Mouse (Mus musculus) midbrain, embryonic 16.5 days (tissue): ENCODE measurements around the gene Gm20388. TPM values are rescaled to one million over a fixed set of nuclear protein-coding genes. Genes with fewer than 3 reads are reported as not detected.

Source experiments
- ATAC-seq: fragments of 200-750 bp; cut with Nextera tagmentation; 2 replicates; pipeline ENCODE4 v1.8.0; 2017; ENCODE audit warnings: moderate TSS enrichment
- H3K27ac ChIP-seq: fragments of 300-500 bp; sonication (generic); 2 replicates; pipeline ENCODE4 v1.5.1; 2014; ENCODE audit warnings: mild to moderate bottlenecking, low read length, mixed read lengths
- H3K27me3 ChIP-seq: fragments of 300-500 bp; sonication (generic); 2 replicates; pipeline ENCODE4 v1.6.1; 2014; ENCODE audit warnings: low read depth, low read length, mixed read lengths; ENCODE audit not compliant: control insufficient read depth, insufficient read depth
- H3K36me3 ChIP-seq: fragments of 300-500 bp; sonication (generic); 2 replicates; pipeline ENCODE4 v1.6.1; 2014; ENCODE audit warnings: mild to moderate bottlenecking, low read length, moderate library complexity, mixed read lengths; ENCODE audit not compliant: control insufficient read depth, insufficient read depth
- H3K4me1 ChIP-seq: fragments of 300-500 bp; sonication (generic); 2 replicates; pipeline ENCODE4 v1.6.1; 2014; ENCODE audit warnings: mild to moderate bottlenecking, low read length, mixed read lengths; ENCODE audit not compliant: control insufficient read depth, insufficient read depth
- H3K4me2 ChIP-seq: fragments of 300-500 bp; sonication (generic); 2 replicates; pipeline ENCODE4 v1.6.1; 2014; ENCODE audit warnings: mild to moderate bottlenecking, low read length, mixed read lengths
- H3K4me3 ChIP-seq: fragments of 300-500 bp; sonication (generic); 2 replicates; pipeline ENCODE4 v1.5.1; 2014; ENCODE audit warnings: low read depth, mild to moderate bottlenecking, low read length, moderate library complexity, mixed read lengths
- H3K9ac ChIP-seq: fragments of 300-500 bp; sonication (generic); 2 replicates; pipeline ENCODE4 v1.6.1; 2014; ENCODE audit warnings: low read depth, low read length, mixed read lengths
- H3K9me3 ChIP-seq: fragments of 300-500 bp; sonication (generic); replicated peaks from 2 replicates; pipeline ENCODE4 v1.6.1; 2014; ENCODE audit warnings: mild to moderate bottlenecking, low read length, mixed read lengths; ENCODE audit not compliant: control insufficient read depth, poor library complexity, severe bottlenecking
- WGBS: fragments of 180-500 bp; shearing (Covaris S2); extraction: QIAGEN DNeasy Blood & Tissue Kit; methylation state at CpG from one replicate; pipeline ENCODE4 v1.1.7; 2014; 5-methylcytosine and 5-hydroxymethylcytosine counted together
- polyA plus RNA-seq: library from polyadenylated mRNA; unstranded; fragments of >200 nt; fragmentation: Nextera tagmentation; extraction: Ambion mirVana; gene quantifications from 2 replicates; pipeline ENCODE4 v1.2.1, GENCODE M21; 2015

The Gm20388 gene
- polyA plus RNA-seq, 1 experiment from 2014 or later: 7.5 TPM

DNA sequence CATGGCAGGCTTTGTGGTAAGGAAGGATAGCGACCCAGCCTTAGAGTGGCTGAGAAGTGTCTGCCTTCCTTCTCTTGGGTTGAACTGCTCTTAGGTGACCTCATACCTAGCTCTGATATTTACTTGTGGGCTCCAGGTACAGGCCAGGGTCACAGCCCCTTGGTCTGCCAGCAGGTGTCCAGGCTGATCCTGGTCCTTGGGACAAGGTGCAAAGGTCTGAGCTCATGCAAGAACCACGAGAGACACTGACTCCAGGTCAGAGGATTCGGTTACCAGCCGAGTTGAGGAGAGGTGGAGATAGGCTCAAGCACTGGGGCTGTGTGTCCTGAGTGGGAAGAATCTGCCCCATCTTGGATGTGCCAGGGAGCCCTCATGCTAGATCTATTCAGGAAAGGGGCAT, 3333.7 kb downstream of the Gm20388 start:
- Histone ChIP-seq H3K9me3 (no peaks in the 10 kb centered on the region), H3K4me2 (no peak overlapping the region), H3K27me3 (no peaks in the 10 kb centered on the region), H3K4me3 (no peak overlapping the region), H3K36me3 (peaks cover 61% of the 10 kb centered on the region), H3K4me1 (no peaks in the 10 kb centered on the region), H3K9ac (no peak overlapping the region), H3K27ac (no peak overlapping the region)
- 95% methylated on average over 4 of the region's 4 CpGs for WGBS
- ATAC-seq: no peak

DNA sequence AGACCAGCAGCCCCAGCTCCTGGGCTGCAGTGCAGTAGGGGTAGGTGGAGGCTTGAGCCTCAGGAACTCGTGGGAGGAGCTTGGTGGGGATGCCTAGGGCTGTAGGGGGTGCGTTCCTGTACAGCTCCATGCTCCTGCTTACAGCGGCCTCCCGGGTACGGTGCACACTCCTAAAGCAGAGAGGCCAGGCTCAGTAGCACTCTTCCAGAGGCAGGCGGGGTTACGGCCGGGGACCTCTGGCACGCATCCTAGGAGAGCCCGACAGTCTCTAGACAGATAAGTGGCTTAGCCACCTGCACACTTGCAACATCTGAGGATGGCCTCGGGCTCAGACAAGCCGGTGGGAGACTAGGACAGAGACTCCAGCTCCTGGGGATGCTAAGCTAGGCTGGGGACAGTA, 3334.9 kb downstream of the Gm20388 start:
- 92% methylated on average over 12 of the region's 12 CpGs for WGBS
- Histone ChIP-seq H3K27ac (no peak overlapping the region), H3K4me3 (no peak overlapping the region), H3K9me3 (no peaks in the 10 kb centered on the region), H3K9ac (no peak overlapping the region), H3K4me2 (no peak overlapping the region), H3K27me3 (no peaks in the 10 kb centered on the region), H3K4me1 (no peaks in the 10 kb centered on the region), H3K36me3 (peaks cover 65% of the 10 kb centered on the region)
- no peak for ATAC-seq

DNA sequence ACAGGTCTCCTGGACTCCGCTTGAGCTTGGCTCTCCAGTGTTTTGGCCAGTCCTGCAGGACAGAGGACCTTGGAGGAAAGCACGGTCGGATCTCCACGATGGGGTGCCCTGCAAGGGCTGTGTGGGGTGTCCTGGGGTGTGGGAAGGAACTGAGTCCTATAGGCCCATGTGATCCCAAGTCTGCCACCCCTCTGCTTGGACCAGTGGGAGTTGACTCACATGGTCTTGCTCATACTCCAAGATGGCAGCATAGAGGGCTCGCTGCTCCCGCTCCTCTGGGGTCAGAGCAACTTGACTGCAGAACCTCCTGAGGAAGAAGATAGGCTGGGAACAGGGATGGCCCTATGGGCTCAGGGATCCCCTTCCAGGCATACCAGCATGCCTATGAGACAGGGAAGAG, 3337.1 kb downstream of the Gm20388 start:
- H3K4me2 ChIP-seq: no peak overlapping the region
- H3K9me3 ChIP-seq: no peaks in the 10 kb centered on the region
- no peak overlapping the region for H3K27ac ChIP-seq
- 97% methylated on average over 6 of the region's 6 CpGs for WGBS
- peaks cover 65% of the 10 kb centered on the region for H3K36me3 ChIP-seq
- H3K27me3 ChIP-seq: no peaks in the 10 kb centered on the region
- peaks cover 3% of the 10 kb centered on the region for H3K4me1 ChIP-seq
- no peak overlapping the region for H3K4me3 ChIP-seq
- no peak for ATAC-seq
- H3K9ac ChIP-seq: no peak overlapping the region

DNA sequence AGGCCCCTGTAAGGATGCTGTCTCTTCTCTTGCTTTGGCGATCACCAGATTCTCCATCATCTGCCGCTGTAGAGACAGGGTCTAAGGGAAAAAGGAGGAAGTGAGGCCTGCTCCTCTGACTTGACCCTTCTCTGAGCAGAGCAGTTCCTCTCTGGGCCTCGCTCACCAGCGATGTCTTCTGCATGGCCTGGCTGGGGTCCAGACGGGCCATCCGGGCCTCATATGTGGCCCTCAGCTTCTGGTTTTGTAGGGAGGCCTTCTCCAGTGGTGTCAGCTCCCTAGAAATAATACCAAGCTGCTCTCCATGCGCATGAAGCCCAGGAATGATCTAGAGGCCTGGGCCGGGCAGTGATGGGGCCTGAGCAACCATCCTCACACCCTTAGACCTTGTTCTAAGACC, 3338.0 kb downstream of the Gm20388 start:
- Histone ChIP-seq H3K9me3 (no peaks in the 10 kb centered on the region), H3K4me2 (no peak overlapping the region), H3K27ac (no peak overlapping the region), H3K4me3 (no peak overlapping the region), H3K4me1 (peaks cover 7% of the 10 kb centered on the region), H3K27me3 (no peaks in the 10 kb centered on the region), H3K9ac (no peak overlapping the region), H3K36me3 (peaks cover 57% of the 10 kb centered on the region)
- WGBS: 94% methylated on average over 8 of the region's 8 CpGs
- no peak for ATAC-seq

DNA sequence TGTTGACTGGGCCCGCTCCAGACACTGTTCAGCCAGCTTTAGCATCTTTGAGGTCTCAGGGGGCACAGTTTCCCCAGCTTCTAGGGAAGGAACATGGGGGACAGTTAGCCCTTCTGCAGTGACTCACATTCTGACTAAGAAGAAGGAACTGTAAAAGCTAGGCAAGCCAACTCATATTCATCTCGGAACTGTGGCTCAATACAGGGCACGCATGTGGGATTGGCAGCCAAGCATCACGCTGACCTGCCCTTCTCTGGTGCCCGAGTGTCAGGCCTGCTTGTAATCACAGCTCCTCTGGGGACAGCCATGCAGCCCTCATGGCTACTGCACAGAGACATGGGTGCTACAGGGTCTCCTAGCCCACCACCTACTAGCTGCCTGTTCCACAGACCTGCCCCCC, 3340.3 kb downstream of the Gm20388 start:
- no peak overlapping the region for H3K9ac ChIP-seq
- no peak for ATAC-seq

DNA sequence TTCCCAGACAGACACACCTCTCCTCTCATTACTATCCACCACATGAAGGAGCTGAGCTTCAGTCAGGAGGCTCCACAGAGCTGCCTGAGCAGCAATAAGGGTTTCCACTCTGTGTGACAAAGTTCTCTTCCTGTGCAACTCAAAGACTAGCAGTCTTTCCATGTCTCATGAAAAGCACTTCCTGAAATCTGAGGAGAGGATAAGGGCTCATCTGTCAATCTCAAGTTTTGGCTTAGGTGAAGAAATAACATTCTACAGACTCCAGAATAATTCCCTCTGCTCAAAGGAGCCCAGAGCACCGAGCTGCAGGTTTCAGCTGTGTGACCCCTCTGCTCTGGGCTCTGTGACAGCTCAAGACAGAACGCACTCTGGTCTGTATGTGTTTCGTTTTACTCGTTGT, 3342.3 kb downstream of the Gm20388 start:
- peaks cover 27% of the 10 kb centered on the region for H3K36me3 ChIP-seq

More for the DNA sequence above, 3340.3 kb downstream of the Gm20388 start:
- H3K36me3 ChIP-seq: peaks cover 40% of the 10 kb centered on the region
- 97% methylated on average over 5 of the region's 5 CpGs for WGBS
- H3K27me3 ChIP-seq: no peaks in the 10 kb centered on the region
- no peak overlapping the region for H3K4me3 ChIP-seq
- H3K9me3 ChIP-seq: no peaks in the 10 kb centered on the region
- H3K4me1 ChIP-seq: peaks cover 18% of the 10 kb centered on the region
- H3K4me2 ChIP-seq: no peak overlapping the region
- H3K27ac ChIP-seq: no peak overlapping the region

DNA sequence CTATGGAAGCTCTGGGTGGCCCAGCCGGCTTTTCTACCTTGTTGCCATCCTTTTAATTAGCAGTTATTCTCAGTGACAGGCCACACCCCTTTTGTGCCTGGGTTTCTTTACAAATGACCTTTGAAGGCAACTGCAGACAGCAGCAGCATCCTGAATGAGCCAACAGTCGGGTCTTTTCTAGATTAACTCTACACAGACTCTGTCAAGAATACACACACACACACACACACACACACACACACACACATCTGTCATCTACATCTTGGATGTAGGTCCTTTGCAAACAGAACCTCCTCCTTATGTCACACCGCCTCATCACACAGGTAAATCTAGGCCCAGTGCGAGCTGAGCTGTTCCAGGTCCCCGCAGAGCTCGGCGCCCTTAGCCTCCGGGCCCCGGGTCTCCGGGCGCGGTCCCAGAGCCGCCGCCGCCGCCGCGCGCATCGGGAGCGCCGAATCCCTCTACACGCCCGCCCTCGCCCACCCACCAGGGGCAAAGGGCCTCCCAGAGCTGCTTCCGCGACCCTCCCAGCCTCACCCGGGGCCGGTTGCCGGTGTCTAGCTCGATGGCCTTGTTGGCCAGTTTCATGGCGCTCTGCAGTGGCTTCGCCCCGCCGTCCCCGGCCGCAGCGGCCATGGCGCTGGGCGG, 3342.9 kb downstream of the Gm20388 start:
- peak overlapping the region; percentile 92 for H3K27ac ChIP-seq
- peaks cover 18% of the 10 kb centered on the region for H3K4me1 ChIP-seq
- H3K9me3 ChIP-seq: no peaks in the 10 kb centered on the region
- 0% methylated on average over 28 of the region's 40 CpGs for WGBS
- H3K4me3 ChIP-seq: peak overlapping the region; percentile 97
- H3K36me3 ChIP-seq: peaks cover 23% of the 10 kb centered on the region
- no peaks in the 10 kb centered on the region for H3K27me3 ChIP-seq
- peak overlapping the region; percentile 68 for H3K4me2 ChIP-seq
- H3K9ac ChIP-seq: peak overlapping the region; percentile 100
- ATAC-seq: peak; percentile 55

More for the DNA sequence above, 3342.3 kb downstream of the Gm20388 start:
- Histone ChIP-seq H3K4me1 (peaks cover 18% of the 10 kb centered on the region), H3K9ac (peak overlapping the region; percentile 100), H3K9me3 (no peaks in the 10 kb centered on the region), H3K4me3 (peak overlapping the region; percentile 97), H3K27ac (no peak overlapping the region), H3K4me2 (peak overlapping the region; percentile 68), H3K27me3 (no peaks in the 10 kb centered on the region)
- ATAC-seq: no peak
- 70% methylated on average over 4 of the region's 4 CpGs for WGBS

DNA sequence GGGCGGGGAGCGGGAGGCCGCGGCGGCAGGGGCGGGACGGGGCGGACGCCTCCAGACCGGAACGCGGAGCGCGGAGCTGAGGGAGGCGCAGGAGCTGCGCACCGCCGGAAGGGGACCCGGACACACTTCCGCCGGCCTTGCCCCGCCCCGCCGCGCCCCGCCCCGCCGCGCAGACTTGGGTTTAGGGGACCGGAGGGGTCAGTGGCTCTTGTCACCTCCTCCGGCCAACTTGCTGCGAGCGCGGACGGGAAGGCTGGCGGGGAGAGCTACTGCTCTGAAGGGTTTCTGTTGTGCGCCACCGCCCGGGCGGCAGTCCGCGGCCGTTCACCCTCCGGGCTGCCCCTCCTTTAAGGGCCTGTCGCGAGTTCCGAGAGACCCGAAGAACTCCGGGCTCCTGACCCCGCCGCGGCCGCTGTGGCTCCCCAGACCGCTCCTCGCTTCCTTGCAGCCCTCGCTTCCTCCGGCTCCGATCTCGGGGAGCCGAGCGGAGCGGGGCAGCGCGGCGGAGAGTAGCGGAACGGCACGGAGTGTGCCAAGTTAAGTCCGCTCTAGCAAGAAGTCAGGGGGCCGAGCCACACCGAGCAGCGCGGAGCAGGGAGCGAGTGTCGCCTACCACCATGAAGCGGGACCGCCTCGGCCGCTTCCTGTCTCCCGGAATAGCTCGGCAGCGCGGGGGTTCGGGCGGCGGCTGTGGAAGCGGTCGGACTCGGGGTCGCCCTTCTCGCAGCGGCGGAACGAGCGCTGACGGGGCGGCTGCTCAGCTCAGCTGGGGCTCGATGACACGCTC, 3343.7 kb downstream of the Gm20388 start, which contains the start of the genes Zfp276 and Vps9d1:
Gene Zfp276 (plus strand): TSS at position 97 of the 787 bp plus-strand sequence.
Gene Vps9d1 (minus strand): TSS at position 250 of the 787 bp plus-strand sequence.
- Histone ChIP-seq H3K4me3 (peak within 1 kb of the TSS; percentile 97), H3K36me3 (peaks cover 25% of the 10 kb centered on the region), H3K27ac (peak within 1 kb of the TSS; percentile 92), H3K4me2 (peak within 1 kb of the TSS; percentile 97), H3K27me3 (no peaks in the 10 kb centered on the region), H3K4me1 (peaks cover 18% of the 10 kb centered on the region), H3K9me3 (no peaks in the 10 kb centered on the region), H3K9ac (peak within 1 kb of the TSS; percentile 100)
- peak; percentile 96 for ATAC-seq
- WGBS: under 1% methylated on average over 71 of the region's 99 CpGs

DNA sequence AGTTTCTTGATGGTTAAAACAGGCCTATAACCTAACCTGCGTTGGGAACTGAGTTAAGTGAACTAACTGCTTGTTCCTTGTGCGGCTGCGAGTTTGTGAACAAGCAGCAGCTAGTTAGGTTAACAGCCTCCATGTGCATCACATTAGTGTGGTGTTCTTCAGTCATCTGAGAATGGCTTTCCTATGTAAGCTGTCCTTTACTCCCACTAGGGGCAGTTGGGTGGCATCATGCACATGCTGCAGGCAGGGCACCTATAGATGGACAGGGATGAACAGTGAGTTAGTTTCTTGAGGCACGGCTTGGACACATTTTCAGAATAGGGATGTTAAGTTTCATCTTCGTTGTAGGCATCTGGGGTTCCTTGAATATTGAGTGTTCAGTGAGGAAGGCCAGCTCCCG, 3344.5 kb downstream of the Gm20388 start:
- H3K9ac ChIP-seq: peak overlapping the region; percentile 100
- WGBS: 71% methylated on average over 6 of the region's 6 CpGs

More for the DNA sequence above, 3344.5 kb downstream of the Gm20388 start:
- H3K27ac ChIP-seq: no peak overlapping the region
- H3K36me3 ChIP-seq: peaks cover 30% of the 10 kb centered on the region
- H3K4me2 ChIP-seq: peak overlapping the region; percentile 97
- H3K4me3 ChIP-seq: peak overlapping the region; percentile 97
- no peak for ATAC-seq
- peaks cover 18% of the 10 kb centered on the region for H3K4me1 ChIP-seq
- no peaks in the 10 kb centered on the region for H3K9me3 ChIP-seq
- no peaks in the 10 kb centered on the region for H3K27me3 ChIP-seq
